Mouse (Mus musculus): ENCODE measurements around the gene Scamp2. TPM values are rescaled to one million over a fixed set of nuclear protein-coding genes. Genes with fewer than 3 reads are reported as not detected.

The Scamp2 gene
- polyA plus RNA-seq, 1 experiment from 2014 or later: 54.2 TPM

DNA sequence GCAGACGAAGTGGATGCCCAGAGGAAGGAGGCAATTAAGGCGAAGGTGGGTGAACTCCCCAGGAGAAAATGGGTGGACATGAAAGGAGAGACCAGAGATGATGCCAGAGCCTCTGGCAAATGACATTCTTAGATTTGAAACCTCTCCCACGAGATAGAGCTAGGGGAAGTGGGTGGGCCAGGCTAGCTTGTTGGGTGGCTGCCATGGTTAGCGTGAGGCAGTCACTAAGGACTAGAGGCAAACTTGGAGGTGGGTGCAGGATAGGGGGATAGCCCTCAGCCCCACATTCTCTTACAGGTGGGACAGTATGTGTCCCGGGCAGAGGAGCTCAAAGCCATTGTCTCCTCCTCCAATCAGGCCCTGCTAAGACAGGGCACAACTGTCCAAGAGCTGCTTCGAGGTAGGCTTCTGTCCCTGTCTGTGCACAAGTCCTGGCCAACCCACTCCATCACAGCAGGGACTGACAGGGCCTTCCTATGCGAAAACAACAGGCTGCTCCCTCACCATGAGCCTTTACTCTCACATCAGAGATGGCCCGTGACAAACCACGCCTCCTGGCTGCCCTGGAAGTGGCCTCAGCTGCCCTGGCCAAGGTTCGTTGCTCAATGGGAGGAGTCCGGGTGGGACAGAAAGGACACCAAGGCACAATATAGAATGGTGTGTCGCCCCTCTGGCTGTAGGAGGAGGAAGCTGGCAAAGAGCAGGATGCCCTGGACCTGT is 32.9 kb downstream of the Scamp2 start:
- TF ChIP-seq CTCF (IDR thresholded peaks at IDR 0.05; ENCODE audit: low read depth): no peak
- Histone ChIP-seq H3K27ac (ENCODE audit: low read depth) (no peak overlapping the region), H3K4me2 (no peak overlapping the region), H3K9ac (no peak overlapping the region), H3K36me3 (ENCODE audit: insufficient read depth) (peaks cover 23% of the 10 kb centered on the region), H3K27me3 (ENCODE audit: insufficient read depth, low read length) (no peaks in the 10 kb centered on the region), H3K9me3 (ENCODE audit: low read depth, low read length) (no peaks in the 10 kb centered on the region), H3K4me3 (ENCODE audit: low read depth, low read length) (no peak overlapping the region), H3K4me1 (ENCODE audit: insufficient read depth) (no peaks in the 10 kb centered on the region)
- ATAC-seq (ENCODE audit: insufficient read depth) (no peak), DNase-seq (no peak)
- 49% methylated on average over 12 of the region's 12 CpGs for WGBS

DNA sequence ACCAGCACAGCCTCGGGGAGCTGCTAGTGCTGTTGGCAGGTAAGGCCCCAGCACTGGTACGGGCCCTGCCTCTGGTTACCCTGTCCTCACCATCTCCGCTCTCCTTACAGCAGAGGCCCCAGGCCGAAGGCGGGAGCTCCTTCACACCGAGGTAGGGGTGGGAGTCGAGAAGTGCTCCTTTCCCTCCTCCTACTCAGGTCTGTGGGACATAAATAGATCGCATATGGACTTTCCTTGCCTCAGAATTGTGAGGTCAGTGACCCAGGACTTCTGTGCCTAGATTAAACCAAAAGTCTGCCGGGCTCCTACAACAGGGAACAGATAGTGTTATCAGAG is 33.4 kb downstream of the Scamp2 start:
- no peak overlapping the region for H3K4me2 ChIP-seq
- peaks cover 23% of the 10 kb centered on the region for H3K36me3 ChIP-seq (ENCODE audit: insufficient read depth)
- H3K27ac ChIP-seq (ENCODE audit: low read depth): no peak overlapping the region
- DNase-seq (no peak), ATAC-seq (ENCODE audit: insufficient read depth) (no peak)
- H3K4me3 ChIP-seq (ENCODE audit: low read depth, low read length): no peak overlapping the region
- H3K9me3 ChIP-seq (ENCODE audit: low read depth, low read length): no peaks in the 10 kb centered on the region
- no peaks in the 10 kb centered on the region for H3K4me1 ChIP-seq (ENCODE audit: insufficient read depth)
- 62% methylated on average over 9 of the region's 9 CpGs for WGBS
- H3K9ac ChIP-seq: no peak overlapping the region
- TF ChIP-seq CTCF (IDR thresholded peaks at IDR 0.05; ENCODE audit: low read depth): no peak
- no peaks in the 10 kb centered on the region for H3K27me3 ChIP-seq (ENCODE audit: insufficient read depth, low read length)

DNA sequence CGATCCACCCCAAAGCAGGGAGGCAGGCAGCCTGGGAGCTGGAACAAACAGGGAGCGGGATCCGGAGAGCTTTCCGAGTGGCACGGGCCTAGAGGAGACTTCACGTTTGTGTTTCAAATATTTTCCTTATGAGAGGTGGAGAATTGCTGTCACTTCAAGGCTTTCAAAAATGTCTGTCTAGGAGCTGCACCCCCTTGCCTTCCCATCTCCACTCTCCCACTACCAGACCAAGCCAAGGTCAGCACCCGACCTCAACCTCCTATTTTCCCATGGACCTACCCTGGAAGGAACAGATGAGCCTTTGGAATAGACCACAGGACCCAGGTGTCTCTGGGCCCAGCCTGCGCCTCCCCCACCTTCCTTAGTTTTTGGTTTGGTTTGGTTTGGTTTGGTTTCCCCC is 36.5 kb downstream of the Scamp2 start:
- WGBS: 76% methylated on average over 8 of the region's 8 CpGs
- peaks cover 23% of the 10 kb centered on the region for H3K36me3 ChIP-seq (ENCODE audit: insufficient read depth)
- no peak for TF ChIP-seq CTCF (IDR thresholded peaks at IDR 0.05; ENCODE audit: low read depth)
- no peak overlapping the region for H3K4me3 ChIP-seq (ENCODE audit: low read depth, low read length)
- H3K27ac ChIP-seq (ENCODE audit: low read depth): no peak overlapping the region
- H3K4me1 ChIP-seq (ENCODE audit: insufficient read depth): no peaks in the 10 kb centered on the region
- no peaks in the 10 kb centered on the region for H3K9me3 ChIP-seq (ENCODE audit: low read depth, low read length)
- no peak overlapping the region for H3K9ac ChIP-seq
- no peak for DNase-seq
- ATAC-seq (ENCODE audit: insufficient read depth): no peak
- H3K4me2 ChIP-seq: no peak overlapping the region
- H3K27me3 ChIP-seq (ENCODE audit: insufficient read depth, low read length): no peaks in the 10 kb centered on the region

DNA sequence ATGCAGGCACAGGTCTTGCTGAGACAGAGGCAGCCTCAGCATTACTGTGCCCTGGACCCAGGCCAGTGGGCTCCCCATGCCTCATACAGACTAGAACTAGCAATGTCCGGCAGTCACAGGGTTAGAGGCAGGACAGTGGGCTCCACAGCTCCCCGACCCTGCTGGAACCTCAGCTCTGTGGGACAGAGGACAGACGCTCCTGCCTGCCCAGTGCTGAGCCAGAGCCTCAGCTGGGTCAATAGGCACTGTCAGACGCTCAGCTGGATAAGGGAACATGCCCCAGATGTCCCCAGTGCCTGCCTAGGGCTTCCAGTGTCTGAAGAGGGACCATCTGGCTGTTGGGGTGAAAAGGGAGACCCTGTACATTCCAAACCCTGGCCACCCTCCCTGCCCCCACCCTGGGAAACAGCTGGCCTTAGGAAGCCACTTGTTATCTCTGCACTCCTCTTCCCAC is 37.2 kb downstream of the Scamp2 start:
- H3K27me3 ChIP-seq (ENCODE audit: insufficient read depth, low read length): no peaks in the 10 kb centered on the region
- no peak for TF ChIP-seq CTCF (IDR thresholded peaks at IDR 0.05; ENCODE audit: low read depth)
- H3K4me1 ChIP-seq (ENCODE audit: insufficient read depth): no peaks in the 10 kb centered on the region
- no peak overlapping the region for H3K4me2 ChIP-seq
- no peak overlapping the region for H3K27ac ChIP-seq (ENCODE audit: low read depth)
- ATAC-seq (ENCODE audit: insufficient read depth) (no peak; the same call in 1 of the 2 replicates), DNase-seq (no peak)
- H3K9ac ChIP-seq: no peak overlapping the region
- no peak overlapping the region for H3K4me3 ChIP-seq (ENCODE audit: low read depth, low read length)
- H3K9me3 ChIP-seq (ENCODE audit: low read depth, low read length): no peaks in the 10 kb centered on the region
- 14% methylated on average over 4 of the region's 4 CpGs for WGBS
- peaks cover 20% of the 10 kb centered on the region for H3K36me3 ChIP-seq (ENCODE audit: insufficient read depth)

DNA sequence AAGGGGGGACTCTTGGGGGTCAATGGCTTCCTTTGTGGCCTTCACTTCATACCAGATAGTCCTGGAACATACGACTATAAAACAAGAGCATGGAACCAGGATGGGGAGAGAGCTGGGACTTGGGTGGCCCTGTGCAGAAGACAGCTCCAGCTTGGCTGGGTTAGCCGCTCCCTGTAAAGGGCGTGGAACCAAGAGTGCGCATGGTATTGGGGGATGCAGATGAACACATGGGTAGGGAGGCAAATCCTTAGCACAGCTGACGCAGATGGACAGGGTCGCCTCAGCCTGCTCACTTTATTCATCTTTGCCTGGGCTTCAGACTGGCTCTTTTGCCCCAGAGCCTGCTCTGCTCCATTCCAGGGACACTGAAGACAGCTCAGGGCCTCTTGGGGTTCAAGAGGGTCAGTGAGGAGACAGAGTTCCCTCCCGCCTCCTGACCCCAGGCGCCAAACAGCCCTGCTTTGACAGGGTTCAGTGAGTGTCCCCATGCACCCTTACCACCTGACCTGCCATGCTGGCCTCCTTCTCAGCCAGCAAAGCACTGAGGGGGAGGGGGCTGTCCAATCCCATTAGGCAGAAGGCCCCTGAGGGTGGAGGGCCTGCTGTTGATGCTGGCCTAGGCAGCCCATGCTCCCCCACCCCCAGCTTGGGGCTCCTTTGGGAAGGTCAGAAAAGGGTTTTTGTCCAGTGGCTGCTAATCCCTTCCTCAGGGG is 38.3 kb downstream of the Scamp2 start:
- Histone ChIP-seq H3K4me1 (ENCODE audit: insufficient read depth) (no peaks in the 10 kb centered on the region), H3K4me2 (no peak overlapping the region), H3K27ac (ENCODE audit: low read depth) (no peak overlapping the region), H3K27me3 (ENCODE audit: insufficient read depth, low read length) (no peaks in the 10 kb centered on the region), H3K9ac (no peak overlapping the region), H3K9me3 (ENCODE audit: low read depth, low read length) (no peaks in the 10 kb centered on the region), H3K36me3 (ENCODE audit: insufficient read depth) (peaks cover 10% of the 10 kb centered on the region), H3K4me3 (ENCODE audit: low read depth, low read length) (no peak overlapping the region)
- DNase-seq (no peak), ATAC-seq (ENCODE audit: insufficient read depth) (no peak)
- no peak for TF ChIP-seq CTCF (IDR thresholded peaks at IDR 0.05; ENCODE audit: low read depth)
- WGBS: 51% methylated on average over 8 of the region's 8 CpGs

DNA sequence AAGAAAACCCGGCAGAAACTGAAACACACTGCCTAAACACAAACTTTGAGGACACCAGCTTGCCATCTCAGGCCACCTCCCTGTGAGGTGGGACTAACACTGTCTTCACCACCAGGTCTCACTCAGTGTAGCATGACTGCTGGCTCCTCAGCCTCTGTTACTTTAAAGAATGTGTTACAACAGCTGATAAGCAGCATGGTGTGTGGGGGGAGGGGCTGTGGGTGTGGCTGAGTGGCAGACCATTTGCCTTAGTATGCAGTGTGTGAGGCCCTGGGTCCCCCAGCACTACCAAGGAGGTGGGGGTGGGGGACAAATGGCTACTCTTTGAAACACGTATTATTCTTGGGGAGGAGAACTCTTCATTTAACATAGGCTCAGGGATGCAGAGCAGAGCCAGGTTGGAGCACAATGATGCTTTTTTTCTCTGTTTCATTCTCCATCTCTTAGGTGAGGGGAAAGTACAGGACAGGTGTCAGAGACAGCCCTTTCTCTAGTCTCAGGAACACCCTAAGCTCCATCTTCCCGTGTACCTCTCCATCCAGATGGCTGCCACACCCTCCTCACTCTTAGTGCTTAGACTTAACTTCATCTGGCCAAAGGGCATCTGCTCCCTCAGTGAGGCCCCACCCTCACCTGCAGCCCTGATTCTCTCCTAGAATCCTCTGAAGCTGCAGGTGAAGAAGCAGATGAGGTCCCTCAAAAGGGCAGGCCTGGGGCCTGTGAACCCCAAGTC is 40.0 kb downstream of the Scamp2 start:
- 4% methylated on average over 3 of the region's 3 CpGs for WGBS
- TF ChIP-seq CTCF (IDR thresholded peaks at IDR 0.05; ENCODE audit: low read depth): no peak
- Histone ChIP-seq H3K4me3 (ENCODE audit: low read depth, low read length) (no peak overlapping the region), H3K9me3 (ENCODE audit: low read depth, low read length) (no peaks in the 10 kb centered on the region), H3K27me3 (ENCODE audit: insufficient read depth, low read length) (no peaks in the 10 kb centered on the region), H3K4me2 (no peak overlapping the region), H3K9ac (no peak overlapping the region), H3K27ac (ENCODE audit: low read depth) (no peak overlapping the region), H3K4me1 (ENCODE audit: insufficient read depth) (no peaks in the 10 kb centered on the region), H3K36me3 (ENCODE audit: insufficient read depth) (no peaks in the 10 kb centered on the region)
- ATAC-seq (ENCODE audit: insufficient read depth): no peak
- DNase-seq: peak; percentile 39

DNA sequence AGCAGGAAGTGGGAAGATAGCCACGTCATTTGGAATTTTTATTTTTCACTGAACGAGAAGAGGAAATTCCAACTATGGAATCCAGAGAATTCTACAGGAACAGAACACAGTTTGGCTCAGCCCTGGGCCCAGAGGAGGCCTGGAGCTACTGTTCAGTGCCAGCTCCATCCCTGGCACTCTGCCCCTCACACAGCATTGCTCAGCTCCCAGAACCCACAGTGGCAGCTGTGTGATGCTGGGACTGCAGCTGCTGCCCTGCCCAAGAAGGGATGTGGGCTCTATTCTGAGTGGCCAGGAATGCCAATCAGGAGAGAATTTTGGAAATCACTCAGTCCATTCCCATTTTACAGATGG is 40.6 kb downstream of the Scamp2 start:
- no peak for TF ChIP-seq CTCF (IDR thresholded peaks at IDR 0.05; ENCODE audit: low read depth)
- Histone ChIP-seq H3K27me3 (ENCODE audit: insufficient read depth, low read length) (peaks cover 4% of the 10 kb centered on the region; the same call in 1 of the 2 replicates), H3K4me2 (no peak overlapping the region), H3K27ac (ENCODE audit: low read depth) (no peak overlapping the region), H3K4me3 (ENCODE audit: low read depth, low read length) (no peak overlapping the region), H3K36me3 (ENCODE audit: insufficient read depth) (no peaks in the 10 kb centered on the region), H3K9me3 (ENCODE audit: low read depth, low read length) (no peaks in the 10 kb centered on the region), H3K4me1 (ENCODE audit: insufficient read depth) (no peaks in the 10 kb centered on the region), H3K9ac (no peak overlapping the region)
- DNase-seq (no peak), ATAC-seq (ENCODE audit: insufficient read depth) (no peak)
- 20% methylated on average over 2 of the region's 2 CpGs for WGBS
